Mouse (Mus musculus): ENCODE results near the gene Ppp2r2d.

The Ppp2r2d gene

GRCm38 (mm10) chr7:138845544-138846391, at the start of gene Ppp2r2d, which contains the start of gene Mapk1ip1:
Ppp2r2d (plus strand) TSS chr7:138846079.
Mapk1ip1 (minus strand) TSS chr7:138846273.
- DNase-seq (ENCODE audit: low spot score), result peak; percentile 94

DNA sequence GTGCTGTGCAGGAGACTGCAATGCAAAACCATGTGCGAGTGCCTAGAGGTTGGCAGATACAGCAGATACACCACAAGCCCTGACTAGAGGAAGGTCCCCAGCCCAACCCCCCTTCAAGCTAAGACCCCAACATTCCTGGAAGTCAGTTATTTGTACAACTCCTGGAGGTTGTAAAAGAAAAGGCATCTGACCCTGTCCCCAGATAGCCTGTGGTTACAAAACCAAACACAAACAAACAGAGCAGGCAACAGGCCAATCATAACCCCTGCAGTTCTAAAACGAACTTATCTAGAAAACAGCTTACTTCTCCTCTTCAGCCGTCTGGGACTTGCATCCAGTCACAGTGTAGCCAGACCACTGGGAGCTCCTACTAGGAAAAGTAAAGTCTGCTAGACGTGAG, 42.5 kb upstream of the Ppp2r2d start:
- no peak for DNase-seq (ENCODE audit: low spot score)

DNA sequence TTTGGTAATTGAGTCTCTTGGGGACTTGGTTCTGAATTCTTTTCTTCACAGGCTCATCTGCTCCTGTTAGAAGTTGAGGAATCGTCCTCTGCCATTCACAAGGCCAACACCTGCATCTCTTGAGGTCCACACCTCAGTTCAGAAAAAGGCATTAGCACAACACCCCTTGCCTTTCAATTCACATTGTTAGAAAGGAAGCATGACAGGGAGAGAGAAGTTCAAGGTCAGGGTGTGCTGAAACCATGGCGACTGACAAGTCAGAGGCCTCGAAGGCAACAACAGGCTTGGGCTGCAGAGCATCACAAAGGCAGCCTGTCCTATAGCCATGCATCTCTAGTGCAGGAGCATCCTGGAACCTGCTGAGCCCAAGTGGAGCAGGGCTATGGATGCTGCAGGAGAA, 38.7 kb upstream of the Ppp2r2d start:
- no peak for DNase-seq (ENCODE audit: low spot score)

DNA sequence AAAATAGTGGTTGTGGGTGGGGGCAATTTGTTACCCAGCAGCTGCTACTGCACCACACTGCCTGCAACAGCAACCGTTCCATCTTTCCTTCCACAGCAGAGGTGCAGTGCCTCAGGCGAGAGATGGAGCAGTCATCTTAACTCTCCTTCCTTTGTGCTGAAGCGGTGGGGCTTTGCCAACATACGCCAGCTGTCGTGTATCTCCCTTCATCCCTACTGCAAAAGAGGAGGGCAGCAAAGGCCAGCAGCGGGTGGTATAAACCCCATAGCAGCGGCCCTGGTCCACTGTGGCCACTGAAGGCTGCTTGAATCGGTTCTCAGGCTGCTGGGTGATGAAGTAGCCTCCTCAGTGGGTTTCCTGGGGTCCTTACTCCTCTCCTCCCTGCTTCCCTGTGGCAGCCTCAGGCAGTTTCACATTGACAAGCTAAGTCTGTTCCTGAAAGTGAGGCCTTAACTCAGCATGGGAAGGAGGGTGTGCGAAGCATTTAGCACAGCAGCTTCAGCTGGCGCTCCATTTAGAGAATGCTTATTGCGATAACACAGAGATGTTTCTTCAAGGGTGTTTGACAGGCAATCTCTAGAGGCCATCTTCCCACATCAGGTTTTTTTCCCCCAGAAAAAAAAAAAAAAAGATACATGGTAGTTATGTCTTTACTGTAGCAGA, 32.5 kb upstream of the Ppp2r2d start:
- no peak for DNase-seq (ENCODE audit: low spot score)

GRCm38 (mm10) chr7:138818314-138818713, 27.6 kb upstream of the Ppp2r2d start:
- no peak for DNase-seq (ENCODE audit: low spot score)

DNA sequence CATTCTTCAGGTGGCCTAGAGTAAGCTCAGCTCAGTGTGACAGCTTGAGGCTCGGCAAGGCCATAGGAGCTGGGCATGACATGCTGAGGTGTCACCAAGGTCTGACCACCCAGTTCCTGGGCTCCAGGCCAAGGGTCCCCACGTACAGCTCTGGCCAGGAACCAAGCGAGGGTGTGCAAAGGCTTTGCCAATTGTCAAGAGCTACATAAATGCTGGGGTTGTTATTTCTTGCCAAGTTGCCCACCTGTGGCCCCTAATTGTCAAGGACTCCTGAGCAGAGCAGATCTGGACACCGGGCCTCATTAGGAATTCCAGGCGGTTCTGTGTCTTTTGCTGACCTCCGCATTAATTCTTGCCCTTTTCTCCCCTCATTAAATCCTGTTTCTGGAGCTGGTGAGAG, 21.5 kb upstream of the Ppp2r2d start:
- DNase-seq (ENCODE audit: low spot score), result no peak

- no peak for DNase-seq (ENCODE audit: low spot score)
Observed at GRCm38 (mm10) chr7:138824995-138825756, 20.7 kb upstream of the Ppp2r2d start.

DNA sequence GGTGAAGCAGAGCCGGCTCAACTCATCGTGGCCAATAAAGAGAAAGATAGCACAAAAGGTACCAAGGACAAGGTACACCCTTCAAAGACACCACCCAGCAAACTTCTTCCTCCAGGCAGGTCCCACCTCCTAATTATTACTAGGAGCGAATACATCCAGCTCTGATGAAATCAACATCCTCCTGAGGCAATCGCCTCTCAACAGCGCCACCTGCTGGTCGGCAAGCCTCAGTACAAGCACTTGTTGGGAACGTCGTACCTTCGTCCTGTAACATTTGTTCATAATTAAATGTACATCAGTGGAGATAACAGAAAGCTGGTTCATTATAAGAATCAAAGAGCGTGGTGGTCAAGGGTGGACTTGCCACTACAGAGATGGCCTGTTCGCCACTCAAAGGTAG, 18.1 kb upstream of the Ppp2r2d start:
- DNase-seq (ENCODE audit: low spot score), result peak; percentile 58

DNA sequence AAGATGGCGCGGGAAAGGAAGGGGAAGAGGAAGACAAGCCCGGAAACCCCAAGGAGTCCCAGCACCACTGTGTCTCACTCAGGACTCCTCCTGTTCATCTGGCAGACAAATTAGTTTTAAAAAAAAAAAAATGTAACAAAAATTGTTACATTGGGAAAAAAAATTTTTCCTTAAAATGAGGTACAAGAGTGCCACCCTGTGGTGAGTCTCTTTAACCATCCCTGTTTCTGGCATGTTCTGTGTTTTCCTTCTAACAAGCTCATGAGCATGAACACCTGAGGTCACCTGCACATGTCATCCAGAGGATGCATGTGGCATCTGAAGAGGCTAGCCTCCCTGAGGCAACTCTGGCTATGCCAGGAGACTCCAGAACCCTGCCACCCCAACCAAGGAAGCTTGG, 10.9 kb upstream of the Ppp2r2d start:
- DNase-seq (ENCODE audit: low spot score), result no peak

DNA sequence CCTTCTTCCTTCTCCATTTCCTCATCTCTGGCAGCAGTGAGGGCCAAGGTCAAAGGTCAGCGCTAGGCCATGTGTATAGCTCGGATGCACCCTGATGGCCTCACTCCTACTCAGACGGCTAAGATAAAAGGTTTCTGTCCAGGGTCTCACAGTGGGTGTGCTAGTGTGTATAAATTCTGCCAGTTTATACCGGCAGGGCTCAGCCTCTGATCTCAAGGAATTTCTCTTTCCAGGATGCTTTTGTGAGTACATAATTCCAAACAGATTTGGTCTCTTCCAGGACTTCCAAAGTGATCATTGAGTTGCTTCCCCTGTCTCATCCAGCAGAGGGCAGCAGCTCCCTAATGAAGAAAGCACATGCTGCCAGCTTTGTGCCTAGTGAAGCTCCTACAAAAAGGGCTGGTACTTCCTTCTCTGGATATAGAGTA, 5.3 kb upstream of the Ppp2r2d start:
- peak; percentile 79 for DNase-seq (ENCODE audit: low spot score)

GRCm38 (mm10) chr7:138841436-138842151, 4.3 kb upstream of the Ppp2r2d start:
- no peak for DNase-seq (ENCODE audit: low spot score)

DNA sequence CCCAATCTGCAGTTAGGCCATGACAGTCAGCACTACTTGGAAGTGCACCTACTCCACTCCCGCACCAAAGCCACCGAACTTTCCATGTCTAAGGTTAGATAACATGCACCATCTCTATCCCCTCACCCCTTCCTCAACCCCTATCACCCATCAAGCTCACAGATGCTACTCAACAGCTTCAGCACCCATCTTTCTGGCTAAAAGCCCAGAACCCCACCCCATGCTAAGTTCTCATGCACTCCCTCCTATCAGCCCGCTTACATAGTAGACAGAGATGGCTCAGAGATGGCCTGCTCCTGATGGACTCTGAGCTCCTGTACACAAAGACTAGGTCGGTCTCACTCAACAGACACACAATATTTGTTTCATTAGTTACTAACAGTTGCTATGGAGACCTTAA, 2.5 kb upstream of the Ppp2r2d start:
- no peak for DNase-seq (ENCODE audit: low spot score)

DNA sequence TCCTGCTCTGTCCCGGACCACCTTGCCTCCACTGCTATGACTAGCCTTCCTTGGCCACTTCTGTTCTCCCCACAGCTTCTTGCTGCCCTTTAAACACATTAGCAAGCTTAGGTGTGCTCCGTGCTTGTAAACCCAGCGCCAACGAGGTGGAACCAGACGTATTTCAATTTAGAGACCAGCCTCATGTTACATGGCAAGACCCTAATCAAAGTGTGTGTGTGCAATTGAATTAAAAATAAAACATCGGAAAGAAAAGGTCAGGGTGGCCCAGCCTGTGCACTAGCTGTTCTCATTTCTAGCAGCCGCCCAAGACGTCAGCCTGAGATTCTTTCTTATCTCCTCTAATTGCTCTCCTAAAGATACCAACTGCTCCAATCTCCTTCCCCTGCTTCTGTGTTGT, 768 bp upstream of the Ppp2r2d start:
- DNase-seq (ENCODE audit: low spot score), result no peak

GRCm38 (mm10) chr7:138846502-138846991, 668 bp downstream of the Ppp2r2d start:
- DNase-seq (ENCODE audit: low spot score), result no peak

GRCm38 (mm10) chr7:138847316-138848027, 1.6 kb downstream of the Ppp2r2d start:
- DNase-seq (ENCODE audit: low spot score), result no peak

DNA sequence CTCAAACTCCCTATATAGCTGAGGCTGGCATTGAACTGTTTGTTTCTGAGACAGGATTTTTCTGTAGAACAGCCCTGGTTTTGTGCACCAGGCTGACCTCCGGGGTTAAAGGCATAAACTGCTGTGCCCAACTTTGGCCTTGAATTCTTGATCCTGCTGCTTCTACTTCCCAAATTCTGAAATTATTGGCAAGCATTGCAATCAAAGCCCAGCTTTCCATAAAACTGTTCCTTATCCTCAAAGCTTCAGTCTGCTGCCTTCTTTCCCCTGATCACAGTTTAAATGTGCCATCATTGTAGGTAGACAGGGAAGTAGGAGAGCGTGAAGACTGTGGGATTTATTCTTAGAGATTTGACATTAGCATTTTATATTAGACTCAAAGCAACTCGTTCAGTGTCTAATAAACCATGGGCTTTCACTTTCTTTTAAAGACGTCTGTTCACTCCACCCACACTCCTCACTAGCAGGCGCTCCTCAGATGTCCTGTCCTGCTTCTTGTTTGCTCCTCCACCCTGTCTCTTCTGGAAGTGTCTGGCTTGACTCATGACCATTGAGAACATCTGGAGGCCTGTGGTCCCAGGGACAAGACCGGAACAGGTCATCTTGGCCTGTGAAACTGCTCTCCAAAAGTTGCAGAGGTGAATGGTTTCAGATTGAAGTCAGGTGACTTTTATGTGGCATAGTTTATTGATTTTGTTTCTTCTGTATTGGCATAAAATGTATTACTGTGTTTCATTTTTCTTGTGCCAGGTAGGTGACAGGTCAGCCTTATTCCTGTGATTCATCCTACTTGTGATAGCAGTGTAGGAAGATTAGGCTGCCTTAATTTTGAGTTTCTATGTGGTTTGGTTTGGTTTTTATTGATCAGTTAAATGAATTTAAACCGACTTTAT, 2.4 kb downstream of the Ppp2r2d start:
- no peak for DNase-seq (ENCODE audit: low spot score)

DNA sequence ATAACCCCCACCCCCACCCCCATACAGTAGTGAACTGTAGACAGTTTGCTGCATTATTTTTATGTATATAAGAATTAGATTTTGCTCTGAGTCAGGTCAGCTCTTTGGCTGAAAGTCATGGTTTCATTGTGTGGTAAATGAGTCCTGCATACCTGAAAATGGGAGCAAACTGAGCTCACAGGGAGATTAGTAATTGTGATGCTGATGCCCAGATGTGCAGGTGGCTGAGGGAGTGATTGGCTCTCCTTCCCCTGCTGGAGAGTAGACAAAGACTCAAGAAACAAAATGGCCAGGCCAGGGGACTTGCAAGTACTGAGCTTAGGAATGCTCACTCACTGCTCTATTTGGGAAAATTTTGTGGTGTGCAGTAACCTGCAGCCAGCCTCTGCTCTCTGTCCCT, 4.2 kb downstream of the Ppp2r2d start:
- DNase-seq (ENCODE audit: low spot score), result no peak

GRCm38 (mm10) chr7:138853417-138854031, 7.6 kb downstream of the Ppp2r2d start:
- DNase-seq (ENCODE audit: low spot score), result no peak

DNA sequence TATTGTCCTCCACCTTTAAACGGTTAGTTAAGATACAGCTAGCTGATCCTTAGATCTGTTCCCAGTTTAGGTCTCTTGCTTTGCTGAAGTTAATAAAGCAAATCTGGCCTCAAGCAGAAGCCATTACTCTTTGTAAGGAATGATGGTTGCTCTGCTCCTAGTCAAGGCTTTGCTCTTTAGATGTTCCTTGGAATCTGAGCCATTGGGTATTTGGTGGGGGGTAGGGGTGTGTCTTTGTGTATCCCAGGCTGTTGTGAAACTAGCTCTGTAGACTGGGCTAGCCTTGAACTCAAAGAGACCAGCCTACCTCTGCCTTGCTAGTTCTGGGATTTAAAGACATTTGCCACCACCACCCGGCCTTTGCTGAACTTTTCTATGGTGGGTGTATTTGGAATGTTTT, 8.3 kb downstream of the Ppp2r2d start:
- DNase-seq (ENCODE audit: low spot score), result no peak

GRCm38 (mm10) chr7:138856670-138857069, 10.8 kb downstream of the Ppp2r2d start:
- no peak for DNase-seq (ENCODE audit: low spot score)

Measured in ovary, postnatal 14 days (tissue).